Mouse (Mus musculus): ENCODE measurements at regions not wholly inside any gene's neighbourhood (a gene's known extent, or its start where the extent isn't known, plus 50 kb on each side); places are given as distances from the start of the nearest gene placed in this dataset.

- DNase-seq (ENCODE audit: low read depth, low spot score) = no peak
Observed at GRCm38 (mm10) chr16:78019605-78020285, 281.5 kb upstream of the Cxadr start.

- no peak for DNase-seq (ENCODE audit: low read depth, low spot score)
Observed at GRCm38 (mm10) chr16:78015401-78015800, 285.9 kb upstream of the Cxadr start.

- no peak for DNase-seq (ENCODE audit: low read depth, low spot score)
Observed at GRCm38 (mm10) chr16:78013049-78013819, 288.1 kb upstream of the Cxadr start.

GRCm38 (mm10) chr16:78004016-78004415, 297.3 kb upstream of the Cxadr start:
- no peak for DNase-seq (ENCODE audit: low read depth, low spot score)

GRCm38 (mm10) chr16:77992986-77993385, 308.3 kb upstream of the Cxadr start:
- no peak for DNase-seq (ENCODE audit: low read depth, low spot score)

GRCm38 (mm10) chr16:77989791-77990325, 311.4 kb upstream of the Cxadr start:
- DNase-seq (ENCODE audit: low read depth, low spot score) = no peak

GRCm38 (mm10) chr16:77989139-77989538, 312.1 kb upstream of the Cxadr start:
- no peak for DNase-seq (ENCODE audit: low read depth, low spot score)

- no peak for DNase-seq (ENCODE audit: low read depth, low spot score)
Observed at GRCm38 (mm10) chr16:77986884-77987529, 314.3 kb upstream of the Cxadr start.

- DNase-seq (ENCODE audit: low read depth, low spot score) = no peak
Observed at GRCm38 (mm10) chr16:77948785-77949184, 346.9 kb upstream of the Gm11146 start.

- DNase-seq (ENCODE audit: low read depth, low spot score) = no peak
Observed at GRCm38 (mm10) chr16:77945442-77945841, 343.5 kb upstream of the Gm11146 start.

- no peak for DNase-seq (ENCODE audit: low read depth, low spot score)
Observed at GRCm38 (mm10) chr16:77931025-77931723, 329.3 kb upstream of the Gm11146 start.

GRCm38 (mm10) chr16:77914160-77915070, 312.5 kb upstream of the Gm11146 start:
- DNase-seq (ENCODE audit: low read depth, low spot score) = peak; percentile 68

- DNase-seq (ENCODE audit: low read depth, low spot score) = no peak
Observed at GRCm38 (mm10) chr16:77894247-77894646, 292.4 kb upstream of the Gm11146 start.

GRCm38 (mm10) chr16:77893690-77894089, 291.8 kb upstream of the Gm11146 start:
- peak; percentile 11 for DNase-seq (ENCODE audit: low read depth, low spot score)

- no peak for DNase-seq (ENCODE audit: low read depth, low spot score)
Observed at GRCm38 (mm10) chr16:77892731-77893130, 290.8 kb upstream of the Gm11146 start.

- no peak for DNase-seq (ENCODE audit: low read depth, low spot score)
Observed at GRCm38 (mm10) chr16:77889348-77889747, 287.5 kb upstream of the Gm11146 start.

GRCm38 (mm10) chr16:77885060-77885679, 283.3 kb upstream of the Gm11146 start:
- DNase-seq (ENCODE audit: low read depth, low spot score) = no peak

- no peak for DNase-seq (ENCODE audit: low read depth, low spot score)
Observed at GRCm38 (mm10) chr16:77884495-77884894, 282.6 kb upstream of the Gm11146 start.

GRCm38 (mm10) chr16:77877006-77877405, 275.1 kb upstream of the Gm11146 start:
- DNase-seq (ENCODE audit: low read depth, low spot score) = no peak

- no peak for DNase-seq (ENCODE audit: low read depth, low spot score)
Observed at GRCm38 (mm10) chr16:77863246-77863645, 261.4 kb upstream of the Gm11146 start.

Measured in mesoderm, embryonic 11.5 days (tissue).